Mouse (Mus musculus): ENCODE measurements at regions not wholly inside any gene's neighbourhood (a gene's known extent, or its start where the extent isn't known, plus 50 kb on each side); places are given as distances from the start of the nearest gene placed in this dataset.

GRCm38 (mm10) chr10:92389176-92389732 lies 333.0 kb downstream of the Nedd1 start:
- Histone ChIP-seq H3K27me3 (ENCODE audit: control insufficient read depth, insufficient read depth, insufficient read length) (no peaks in the 10 kb centered on the region), H3K4me3 (no peak overlapping the region), H3K79me2 (ENCODE audit: control insufficient read depth, insufficient read depth) (no peaks in the 10 kb centered on the region), H3K36me3 (ENCODE audit: control insufficient read depth, insufficient read depth) (no peaks in the 10 kb centered on the region), H3K4me2 (ENCODE audit: low read depth) (no peak overlapping the region), H3ac (ENCODE audit: control insufficient read depth, insufficient read length) (no peak overlapping the region)
- TF ChIP-seq TCF3 (IDR thresholded peaks at IDR 0.05; ENCODE audit: insufficient read length, low read depth) (no peak), TCF12 (IDR thresholded peaks at IDR 0.05; ENCODE audit: insufficient read depth, poor library complexity, severe bottlenecking) (no peak), POLR2AphosphoS2 (IDR thresholded peaks at IDR 0.05; ENCODE audit: insufficient read length, low read depth) (no peak), REST (IDR thresholded peaks at IDR 0.05; ENCODE audit: insufficient read depth, insufficient read length) (no peak), SRF (IDR thresholded peaks at IDR 0.05; ENCODE audit: control insufficient read depth, insufficient read length, low read depth) (no peak), POLR2A (IDR thresholded peaks at IDR 0.05; ENCODE audit: insufficient read length, low read depth) (no peak), USF1 (IDR thresholded peaks at IDR 0.05; ENCODE audit: low read depth) (no peak), MYOD1 (IDR thresholded peaks at IDR 0.05; ENCODE audit: control insufficient read depth in 1 of 3, insufficient read length in 2 of 3, low read depth in 2 of 3) (no peak), MAX (IDR thresholded peaks at IDR 0.05; ENCODE audit: low read depth) (no peak), E2F4 (IDR thresholded peaks at IDR 0.05; ENCODE audit: insufficient read depth) (no peak), CEBPB (IDR thresholded peaks at IDR 0.05; ENCODE audit: insufficient read depth, poor library complexity, severe bottlenecking) (no peak), MYOG (IDR thresholded peaks at IDR 0.05; ENCODE audit: control insufficient read depth in 1 of 3, insufficient read depth in 1 of 3, insufficient read length in 2 of 3, low read depth in 2 of 3) (no peak)

- no peaks in the 10 kb centered on the region for H3K36me3 ChIP-seq (ENCODE audit: control insufficient read depth, insufficient read depth)
- H3K4me2 ChIP-seq (ENCODE audit: low read depth), result peak overlapping the region; percentile 51
- no peaks in the 10 kb centered on the region for H3K79me2 ChIP-seq (ENCODE audit: control insufficient read depth, insufficient read depth)
- no peak overlapping the region for H3K4me3 ChIP-seq
- H3ac ChIP-seq (ENCODE audit: control insufficient read depth, insufficient read length), result no peak overlapping the region
- no peaks in the 10 kb centered on the region for H3K27me3 ChIP-seq (ENCODE audit: control insufficient read depth, insufficient read depth, insufficient read length)
- TF ChIP-seq E2F4 (IDR thresholded peaks at IDR 0.05; ENCODE audit: insufficient read depth), result no peak
- TF ChIP-seq USF1 (IDR thresholded peaks at IDR 0.05; ENCODE audit: low read depth), result no peak
- no peak for TF ChIP-seq POLR2AphosphoS2 (IDR thresholded peaks at IDR 0.05; ENCODE audit: insufficient read length, low read depth)
- TF ChIP-seq CEBPB (IDR thresholded peaks at IDR 0.05; ENCODE audit: insufficient read depth, poor library complexity, severe bottlenecking), result no peak
- TF ChIP-seq SRF (IDR thresholded peaks at IDR 0.05; ENCODE audit: control insufficient read depth, insufficient read length, low read depth), result no peak
- TF ChIP-seq MYOD1 (IDR thresholded peaks at IDR 0.05; ENCODE audit: control insufficient read depth in 1 of 3, insufficient read length in 2 of 3, low read depth in 2 of 3), result no peak
Measured at GRCm38 (mm10) chr10:92367126-92367525, 355.1 kb downstream of the Nedd1 start.

GRCm38 (mm10) chr10:92356738-92357137 lies 365.5 kb downstream of the Nedd1 start:
- H3K4me2 ChIP-seq (ENCODE audit: low read depth), result no peak overlapping the region

GRCm38 (mm10) chr10:92349043-92349442 lies 373.2 kb downstream of the Nedd1 start:
- no peaks in the 10 kb centered on the region for H3K79me2 ChIP-seq (ENCODE audit: control insufficient read depth, insufficient read depth)
- H3K36me3 ChIP-seq (ENCODE audit: control insufficient read depth, insufficient read depth), result no peaks in the 10 kb centered on the region
- no peak overlapping the region for H3K4me2 ChIP-seq (ENCODE audit: low read depth)
- H3ac ChIP-seq (ENCODE audit: control insufficient read depth, insufficient read length), result no peak overlapping the region
- TF ChIP-seq TCF12 (IDR thresholded peaks at IDR 0.05; ENCODE audit: insufficient read depth, poor library complexity, severe bottlenecking) (no peak), POLR2AphosphoS2 (IDR thresholded peaks at IDR 0.05; ENCODE audit: insufficient read length, low read depth) (no peak), E2F4 (IDR thresholded peaks at IDR 0.05; ENCODE audit: insufficient read depth) (no peak), REST (IDR thresholded peaks at IDR 0.05; ENCODE audit: insufficient read depth, insufficient read length) (no peak), SRF (IDR thresholded peaks at IDR 0.05; ENCODE audit: control insufficient read depth, insufficient read length, low read depth) (no peak), USF1 (IDR thresholded peaks at IDR 0.05; ENCODE audit: low read depth) (no peak), POLR2A (IDR thresholded peaks at IDR 0.05; ENCODE audit: insufficient read length, low read depth) (no peak), MYOG (IDR thresholded peaks at IDR 0.05; ENCODE audit: control insufficient read depth in 1 of 3, insufficient read depth in 1 of 3, insufficient read length in 2 of 3, low read depth in 2 of 3) (no peak), CEBPB (IDR thresholded peaks at IDR 0.05; ENCODE audit: insufficient read depth, poor library complexity, severe bottlenecking) (no peak), TCF3 (IDR thresholded peaks at IDR 0.05; ENCODE audit: insufficient read length, low read depth) (no peak), MYOD1 (IDR thresholded peaks at IDR 0.05; ENCODE audit: control insufficient read depth in 1 of 3, insufficient read length in 2 of 3, low read depth in 2 of 3) (no peak), MAX (IDR thresholded peaks at IDR 0.05; ENCODE audit: low read depth) (no peak)
- no peaks in the 10 kb centered on the region for H3K27me3 ChIP-seq (ENCODE audit: control insufficient read depth, insufficient read depth, insufficient read length)
- H3K4me3 ChIP-seq, result no peak overlapping the region

More at GRCm38 (mm10) chr10:92356738-92357137, 365.5 kb downstream of the Nedd1 start:
- Histone ChIP-seq H3ac (ENCODE audit: control insufficient read depth, insufficient read length) (no peak overlapping the region), H3K27me3 (ENCODE audit: control insufficient read depth, insufficient read depth, insufficient read length) (no peaks in the 10 kb centered on the region), H3K79me2 (ENCODE audit: control insufficient read depth, insufficient read depth) (no peaks in the 10 kb centered on the region), H3K4me3 (no peak overlapping the region), H3K36me3 (ENCODE audit: control insufficient read depth, insufficient read depth) (no peaks in the 10 kb centered on the region)
- TF ChIP-seq POLR2AphosphoS2 (IDR thresholded peaks at IDR 0.05; ENCODE audit: insufficient read length, low read depth) (no peak), E2F4 (IDR thresholded peaks at IDR 0.05; ENCODE audit: insufficient read depth) (no peak), TCF3 (IDR thresholded peaks at IDR 0.05; ENCODE audit: insufficient read length, low read depth) (no peak), TCF12 (IDR thresholded peaks at IDR 0.05; ENCODE audit: insufficient read depth, poor library complexity, severe bottlenecking) (no peak), REST (IDR thresholded peaks at IDR 0.05; ENCODE audit: insufficient read depth, insufficient read length) (no peak), MYOG (IDR thresholded peaks at IDR 0.05; ENCODE audit: control insufficient read depth in 1 of 3, insufficient read depth in 1 of 3, insufficient read length in 2 of 3, low read depth in 2 of 3) (no peak), SRF (IDR thresholded peaks at IDR 0.05; ENCODE audit: control insufficient read depth, insufficient read length, low read depth) (no peak), MYOD1 (IDR thresholded peaks at IDR 0.05; ENCODE audit: control insufficient read depth in 1 of 3, insufficient read length in 2 of 3, low read depth in 2 of 3) (no peak), MAX (IDR thresholded peaks at IDR 0.05; ENCODE audit: low read depth) (no peak), USF1 (IDR thresholded peaks at IDR 0.05; ENCODE audit: low read depth) (no peak), CEBPB (IDR thresholded peaks at IDR 0.05; ENCODE audit: insufficient read depth, poor library complexity, severe bottlenecking) (no peak), POLR2A (IDR thresholded peaks at IDR 0.05; ENCODE audit: insufficient read length, low read depth) (no peak)

Data from myocyte (in vitro differentiated cells).